Mouse (Mus musculus): ENCODE measurements around the gene Ganc. TPM values are rescaled to one million over a fixed set of nuclear protein-coding genes. Genes with fewer than 3 reads are reported as not detected.
A peak's percentile ranks its signal among the peaks of the same experiment; 100 is the strongest.

Ganc gene
- total RNA-seq, 2 experiments from 2014 or later = 23.4 to 23.5 TPM

DNA sequence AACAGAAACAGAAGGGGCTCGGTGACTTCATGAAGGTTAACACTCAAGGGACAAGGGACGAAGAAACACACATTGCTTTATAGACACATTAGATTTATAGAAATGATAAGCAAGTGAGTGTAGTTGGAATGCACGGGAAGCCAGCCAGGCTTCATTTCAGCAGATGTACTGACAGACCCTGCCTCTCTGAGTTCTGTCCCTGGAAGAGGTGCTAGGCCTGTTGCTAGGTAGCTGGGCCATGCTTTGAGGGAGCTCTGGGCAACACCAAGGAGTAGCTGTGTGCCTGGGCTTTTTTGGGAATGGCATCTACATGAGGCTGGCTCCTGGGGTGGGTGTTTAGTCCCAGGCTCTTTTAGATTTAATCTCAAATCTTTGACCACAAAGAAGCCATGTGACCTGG is 92.8 kb downstream of the Ganc start:
- intact Hi-C loops (cut with DNase I) = no loop called here
- DNase-seq = no peak

GRCm38 (mm10) chr2:120499971-120500471 is 96.3 kb downstream of the Ganc start:
- DNase-seq = no peak
- intact Hi-C loops (cut with DNase I) = no loop called here

DNA sequence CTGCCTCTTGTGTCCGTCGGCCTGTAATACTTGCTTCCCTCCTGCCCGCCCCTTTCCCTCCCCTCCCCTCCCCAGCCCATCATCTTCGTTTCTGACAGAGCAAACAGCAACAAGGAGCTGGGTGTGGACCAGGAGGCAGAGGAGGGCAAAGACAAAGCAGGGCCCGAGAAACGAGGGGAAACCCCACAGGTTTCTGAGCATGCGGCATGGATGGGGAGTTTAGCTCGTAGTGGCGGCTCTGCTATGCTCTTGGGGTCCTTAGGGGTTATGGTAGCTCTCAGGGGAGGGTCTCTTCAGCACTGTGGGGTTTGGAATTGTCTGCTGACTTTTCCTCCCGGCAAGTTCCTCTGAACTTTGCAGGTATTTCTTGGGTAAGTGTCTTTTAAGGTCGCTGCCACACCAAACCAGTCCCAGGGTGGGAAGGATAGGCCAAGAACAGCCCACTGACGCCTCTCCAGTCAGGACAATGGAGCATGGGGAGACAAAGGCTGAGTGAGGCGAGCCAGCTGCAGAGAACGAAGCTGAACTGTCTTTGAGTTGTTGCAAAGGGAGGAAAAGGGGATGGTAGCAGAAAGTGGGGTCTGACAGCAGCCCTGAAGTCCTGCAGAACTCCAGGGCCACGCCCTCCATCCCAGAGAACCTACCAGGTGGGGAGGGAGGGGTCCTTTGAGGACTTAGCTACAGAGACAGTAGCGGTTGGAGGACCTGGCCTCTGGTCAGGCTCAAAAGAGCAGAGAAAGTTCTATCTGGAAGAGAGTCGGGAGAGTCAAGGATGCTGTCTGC is 97.6 kb downstream of the Ganc start:
- DNase-seq = no peak
- intact Hi-C loops (cut with DNase I) = no loop called here

GRCm38 (mm10) chr2:120501931-120502604 is 98.4 kb downstream of the Ganc start:
- intact Hi-C loops (cut with DNase I) = no loop called here

DNA sequence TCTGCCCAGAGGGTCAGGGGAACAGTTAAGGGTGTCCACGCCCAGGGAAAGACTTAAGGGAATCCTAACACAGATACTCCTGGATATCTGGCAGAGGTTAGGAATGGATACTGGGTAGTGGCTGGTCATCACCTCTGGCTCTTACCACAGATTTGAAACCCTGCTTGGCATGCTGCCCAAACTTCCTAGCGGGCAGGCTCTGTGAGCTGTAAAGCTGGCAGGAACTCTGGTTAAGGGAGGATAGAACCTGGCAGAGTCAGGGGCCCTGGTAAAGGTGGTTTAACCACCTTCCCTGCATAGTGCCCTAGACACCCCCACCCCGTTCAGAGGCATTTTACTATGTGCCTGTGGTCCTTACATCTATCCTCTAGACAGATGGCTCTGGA is 98.9 kb downstream of the Ganc start:
- intact Hi-C loops (cut with DNase I) = no loop called here
- peak; percentile 28 to 48 for DNase-seq

More at GRCm38 (mm10) chr2:120501931-120502604, 98.4 kb downstream of the Ganc start:
- peak; percentile 17 to 21 for DNase-seq

- intact Hi-C loops (cut with DNase I) = no loop called here
- DNase-seq = no peak
These were observed 99.4 kb downstream of the Ganc start for GRCm38 (mm10) chr2:120503094-120503493.

GRCm38 (mm10) chr2:120503992-120504391 is 100.3 kb downstream of the Ganc start:
- DNase-seq = no peak
- intact Hi-C loops (cut with DNase I) = no loop called here

Other genes with a start within 250 kb of the Ganc start
- gene Ehd4, start 249.3 kb upstream of the Ganc start, total RNA-seq (2021) = 100 to 1,000 TPM; 439 to 440 TPM
- gene Pla2g4e, start 158.6 kb upstream of the Ganc start, total RNA-seq (2021) = 1 to 10 TPM; 3.6 to 3.8 TPM
- not detected for gene Pla2g4d, start 114.7 kb upstream of the Ganc start, total RNA-seq (2021)
- gene Pla2g4f, start 89.7 kb upstream of the Ganc start, total RNA-seq (2021) = not detected
- 10 to 100 TPM; 26.4 to 28.9 TPM for gene Vps39, start 50.8 kb upstream of the Ganc start, total RNA-seq (2021)
- gene Tmem87a, start 217 bp downstream of the Ganc start, total RNA-seq (2021) = 10 to 100 TPM; 19.1 to 19.7 TPM
- 1 to 10 TPM; 2.0 to 2.9 TPM for gene Capn3, start 52.1 kb downstream of the Ganc start, total RNA-seq (2021)
- gene Zfp106, start 159.9 kb downstream of the Ganc start, total RNA-seq (2021) = 100 to 1,000 TPM; 266 to 269 TPM
- 10 to 100 TPM; 46.2 to 50.4 TPM for gene Snap23, start 163.8 kb downstream of the Ganc start, total RNA-seq (2021)
- 10 to 100 TPM in 1 of 2 experiments, 1 to 10 TPM in 1; 9.2 to 10.8 TPM for gene Haus2, start 205.5 kb downstream of the Ganc start, total RNA-seq (2021)
- 10 to 100 TPM; 13.3 to 13.6 TPM for gene Lrrc57, start 205.6 kb downstream of the Ganc start, total RNA-seq (2021)
- 10 to 100 TPM; 16.1 to 17.9 TPM for gene Stard9, start 225.2 kb downstream of the Ganc start, total RNA-seq (2021)

Measured in heart, postnatal 14 days (tissue).